Mouse (Mus musculus) Patski (cell line): Measurements from ENCODE around the gene Prpf6. TPM values are rescaled to one million over a fixed set of nuclear protein-coding genes. Genes with fewer than 3 reads are reported as not detected.

Experiments
- ATAC-seq: fragments of 100-300 bp; one replicate; pipeline ENCODE4 v1.8.0; 2021
- CTCF ChIA-PET: fragments of 350-600 bp; sonication (Branson Sonifier 250); formaldehyde crosslinking; loops from one replicate; lab custom pipeline; 2022; ENCODE audit warnings: inconsistent platforms; lab: Charles Lee
- POLR2A ChIA-PET: fragments of 350-600 bp; sonication (Branson Sonifier 250); formaldehyde crosslinking; loops from one replicate; lab custom pipeline; 2022; ENCODE audit warnings: antibody characterized with exemption, inconsistent platforms; lab: Charles Lee
- DNase-seq: peaks from one replicate; pipeline ENCODE4 v3.0.0-alpha.2; 2011; ENCODE audit warnings: low read depth, low spot score
- H3K27me3 ChIP-seq: fragments of 371-371 bp; one replicate; pipeline ENCODE4 v1.5.1; 2021
- CTCF ChIP-seq: fragments of 100-300 bp; IDR thresholded peaks from one replicate; pipeline ENCODE4 v1.5.1; 2021
- in situ Hi-C: fragments of 300-500 bp; cut with MboI; formaldehyde crosslinking; loops from 3 replicates; pipeline ENCODE4 v1.11.1; 2018; ENCODE audit warnings: low pct_unique_long_range_greater_than_20kb, mixed read lengths
- polyA plus RNA-seq: library from polyadenylated mRNA; unstranded; gene quantifications from one replicate; pipeline ENCODE4 v1.2.3, GENCODE M21; 2021

The Prpf6 gene
- polyA plus RNA-seq, 1 experiment from 2014 or later: 77.4 TPM

DNA sequence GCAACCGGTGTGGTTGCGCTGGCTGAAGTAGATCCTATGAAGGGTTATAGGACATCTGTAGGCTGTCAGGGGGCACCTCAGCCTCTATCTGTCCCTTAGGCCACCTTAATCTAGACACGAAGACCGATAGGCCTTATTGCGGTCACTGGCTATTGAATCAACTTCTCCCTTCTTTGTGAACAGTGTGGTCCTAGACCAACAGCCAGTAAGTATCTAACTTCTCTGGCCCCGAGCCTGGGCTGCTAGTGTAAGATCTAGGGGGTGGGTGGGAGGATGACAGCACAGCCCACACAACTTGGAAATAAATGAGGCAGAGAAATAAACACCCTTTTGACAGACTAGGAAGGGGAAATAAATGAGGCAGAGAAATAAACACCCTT lies 1.4 kb downstream of the Prpf6 start:
- ChIA-PET POLR2A (no interaction called here), CTCF (no interaction called here)
- in situ Hi-C loops: loop anchor here (25.0 kb wide), 1 partner anchor 1381 kb away; no protein-coding TSS in a partner anchor
- no peaks in the 10 kb centered on the region for H3K27me3 ChIP-seq
- no peak for TF ChIP-seq CTCF
- DNase-seq (no peak), ATAC-seq (peak; percentile 7)

DNA sequence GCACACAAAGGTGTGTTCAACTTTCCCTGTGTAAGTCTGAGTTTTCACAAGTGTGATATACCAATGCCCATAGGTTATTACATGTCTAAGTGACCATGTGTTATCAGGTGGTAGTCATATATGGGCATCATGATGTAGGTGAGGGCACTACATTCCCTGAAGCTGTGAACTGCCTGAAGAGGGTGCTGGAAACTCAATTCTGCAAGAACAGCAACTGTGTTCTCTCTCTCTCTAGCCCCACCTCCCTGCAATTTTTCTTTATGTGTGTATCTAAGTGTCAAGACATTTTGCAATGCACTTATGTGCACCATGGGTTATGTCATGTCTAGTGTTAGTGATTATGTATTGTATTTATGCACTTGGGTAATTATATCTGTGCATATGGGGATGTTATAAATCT lies 2.3 kb downstream of the Prpf6 start:
- DNase-seq (no peak), ATAC-seq (no peak)
- in situ Hi-C loops: loop anchor here (25.0 kb wide), 1 partner anchor 1382 kb away; no protein-coding TSS in a partner anchor
- CTCF ChIA-PET: interaction anchor here (0.8 to 2.3 kb wide), 4 partner anchors 10 to 183 kb away, joined by 3 to 7 read pairs (median 4); partner anchors contain the start of gene Uckl1
- POLR2A ChIA-PET: interaction anchor here (0.6 to 0.7 kb wide), 2 partner anchors 9 to 434 kb away, joined by 3 read pairs; partner anchors contain the start of gene Uckl1
- no peak for TF ChIP-seq CTCF
- H3K27me3 ChIP-seq: no peaks in the 10 kb centered on the region

- in situ Hi-C loops: loop anchor here (25.0 kb wide), 1 partner anchor 1383 kb away; no protein-coding TSS in a partner anchor
- POLR2A ChIA-PET: interaction anchor here (0.7 kb wide), 1 partner anchor 210 kb away, joined by 5 read pairs; no protein-coding TSS in a partner anchor
- no peaks in the 10 kb centered on the region for H3K27me3 ChIP-seq
- DNase-seq: no peak
- CTCF ChIA-PET: interaction anchor here (0.8 to 2.3 kb wide), 8 partner anchors 11 to 184 kb away, joined by 3 to 7 read pairs (median 4); partner anchors contain the start of gene Uckl1
- TF ChIP-seq CTCF: no peak
- ATAC-seq: no peak
These were observed 3.5 kb downstream of the Prpf6 start for GRCm38 (mm10) chr2:181594946-181595696.

DNA sequence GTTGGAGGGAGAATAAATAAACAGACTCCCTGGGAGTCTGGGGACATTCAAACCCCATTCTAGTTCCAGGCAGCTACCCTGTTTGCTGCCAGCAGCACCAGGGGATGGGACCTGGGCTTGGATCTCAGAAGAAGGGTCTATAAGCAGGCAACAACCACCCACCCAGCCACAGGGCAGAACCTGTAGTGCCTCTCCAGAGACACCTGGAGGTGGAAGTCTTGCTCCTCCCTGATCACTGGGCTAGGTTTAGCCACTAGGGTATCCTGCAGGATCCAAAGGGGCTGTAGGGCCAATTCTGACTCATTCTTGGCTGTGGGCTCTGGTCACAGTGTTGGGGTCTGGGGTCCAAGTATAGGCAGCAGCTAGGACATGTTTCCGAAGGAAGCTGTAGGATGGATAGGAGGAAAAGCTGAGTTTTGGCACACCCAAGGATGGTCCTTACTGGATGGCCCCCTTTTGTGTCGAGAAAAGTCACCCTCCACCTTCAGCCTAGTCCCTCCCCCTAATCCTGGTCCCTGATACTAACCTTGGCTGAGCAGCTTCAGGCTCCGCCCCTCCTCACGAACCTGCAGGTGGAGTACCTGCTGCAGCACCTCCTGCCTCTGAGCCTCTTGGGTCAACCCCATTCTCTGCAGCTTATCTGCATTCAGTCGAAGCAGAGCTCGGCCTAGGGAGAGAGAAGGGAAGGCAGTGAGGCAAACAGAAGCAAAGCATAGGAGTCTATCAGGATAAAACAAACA lies 4.7 kb downstream of the Prpf6 start:
- in situ Hi-C loops: loop anchor here (25.0 kb wide), 1 partner anchor 1384 kb away; no protein-coding TSS in a partner anchor
- ChIA-PET CTCF (interaction anchor here (1.0 to 2.3 kb wide), 3 partner anchors 12 to 83 kb away, joined by 3 to 8 read pairs (median 7); partner anchors contain the start of gene Uckl1), POLR2A (no interaction called here)
- TF ChIP-seq CTCF: no peak
- DNase-seq (no peak), ATAC-seq (no peak)
- H3K27me3 ChIP-seq: no peaks in the 10 kb centered on the region

- POLR2A ChIA-PET: interaction anchor here (0.5 to 0.6 kb wide), 3 partner anchors 14 to 279 kb away, joined by 3 read pairs; no protein-coding TSS in a partner anchor
- ATAC-seq: no peak
These were observed 5.9 kb downstream of the Prpf6 start for GRCm38 (mm10) chr2:181597378-181598061.

DNA sequence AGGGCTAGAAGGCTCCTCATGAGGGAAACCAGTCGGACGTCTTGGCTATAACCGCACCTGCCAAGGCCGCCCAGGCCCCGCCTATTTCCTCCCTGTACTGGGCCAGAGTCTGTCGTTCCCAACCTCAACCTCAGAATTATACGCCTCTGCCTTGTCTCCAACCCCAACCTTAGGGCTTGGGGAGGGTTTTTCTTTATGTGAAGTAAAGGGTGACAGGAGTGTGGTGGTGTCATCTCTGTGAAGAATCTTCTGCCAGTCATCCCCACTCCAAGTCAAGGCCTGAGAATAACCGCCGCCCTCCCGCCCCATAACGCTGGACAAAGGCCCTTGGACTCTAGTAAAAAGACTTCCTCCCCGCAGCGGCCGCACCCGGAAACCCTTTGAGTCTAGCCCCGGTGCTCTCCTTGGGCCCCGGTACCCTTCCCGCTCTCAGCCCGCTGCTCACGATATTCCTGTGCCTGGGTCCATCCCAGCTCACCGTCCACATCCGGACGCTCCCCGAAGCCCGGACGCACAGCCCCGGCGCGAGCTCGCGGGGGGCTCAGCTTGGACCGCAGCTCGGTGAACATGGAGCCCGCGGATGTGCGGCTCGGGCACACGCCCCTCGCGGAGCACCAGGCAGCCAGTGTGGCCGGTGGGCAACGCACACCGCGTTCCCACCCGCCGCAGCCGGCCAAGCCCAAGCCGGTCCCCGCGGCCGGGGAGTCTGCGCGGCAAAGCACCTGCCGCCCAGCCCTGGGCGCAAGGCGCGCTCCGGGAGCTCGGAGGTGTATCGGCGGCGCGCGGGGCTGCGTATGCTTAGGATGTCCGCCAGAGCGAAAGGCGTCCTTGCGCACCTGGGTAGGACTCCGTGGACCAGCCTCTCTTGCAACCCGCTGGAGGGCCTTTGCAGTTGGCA lies 7.0 kb downstream of the Prpf6 start, which contains the start of gene Samd10:
TSS of gene Samd10 (minus strand) at position 759 of the 898 bp plus-strand sequence.
- in situ Hi-C loops: loop anchor here (25.0 kb wide), 1 partner anchor 1386 kb away; no protein-coding TSS in a partner anchor
- POLR2A ChIA-PET: no interaction called here
- CTCF ChIA-PET: interaction anchor here (0.6 to 1.3 kb wide), 3 partner anchors 76 to 187 kb away, joined by 3 to 4 read pairs (median 4); no protein-coding TSS in a partner anchor
- H3K27me3 ChIP-seq: no peaks in the 10 kb centered on the region
- no peak for DNase-seq
- peak; percentile 27 for ATAC-seq
- TF ChIP-seq CTCF: no peak

More at GRCm38 (mm10) chr2:181597378-181598061, 5.9 kb downstream of the Prpf6 start:
- H3K27me3 ChIP-seq: no peaks in the 10 kb centered on the region
- CTCF ChIA-PET: interaction anchor here (1.7 kb wide), 1 partner anchor 81 kb away, joined by 8 read pairs; no protein-coding TSS in a partner anchor
- no peak for DNase-seq
- TF ChIP-seq CTCF: no peak
- in situ Hi-C loops: loop anchor here (25.0 kb wide), 1 partner anchor 1385 kb away; no protein-coding TSS in a partner anchor

- in situ Hi-C loops: no loop called here
- H3K27me3 ChIP-seq: no peaks in the 10 kb centered on the region
- ChIA-PET CTCF (interaction anchor here (1.2 to 1.3 kb wide), 2 partner anchors 78 to 189 kb away, joined by 4 read pairs; no protein-coding TSS in a partner anchor), POLR2A (interaction anchor here (1.0 to 1.7 kb wide), 3 partner anchors 43 to 82 kb away, joined by 3 to 8 read pairs (median 4); partner anchors contain the start of gene Dnajc5)
- no peak for TF ChIP-seq CTCF
- ATAC-seq (no peak), DNase-seq (no peak)
These were observed 8.6 kb downstream of the Prpf6 start for GRCm38 (mm10) chr2:181600226-181600758.
